Comparison of ENCODE assay signal across 8 mouse cellular contexts in genomic region chr6:47790745-47791144, GRCm38 (mm10). TPM values are rescaled to one million over a fixed set of nuclear protein-coding genes. Genes with fewer than 3 reads are reported as not detected.
DNase-seq lines count a peak whose midpoint lies in the region.

No protein-coding gene starts in this region.

- DNase-seq in cerebellum, postnatal 10 days, result peak; percentile 52 to 53
- DNase-seq in cerebellum, adult 8-10 months, result no peak
- peak; percentile 33 for DNase-seq in urinary bladder, postnatal 14 days (ENCODE audit: low spot score)
- DNase-seq in urinary bladder, postnatal 25 days (ENCODE audit: low spot score), result no peak
- DNase-seq in kidney, postnatal 36 days, result peak; percentile 54 to 71
- peak; percentile 19 for DNase-seq in thymus, postnatal 25 days
- no peak for DNase-seq in layer of hippocampus, postnatal 25 days (ENCODE audit: extremely low spot score in 1 of 2, low spot score in 1 of 2)
- DNase-seq in heart, postnatal 25 days (ENCODE audit: low spot score), result no peak

- intact Hi-C loops in heart, postnatal 25 days (cut with DNase I), result no loop called here

RNA-seq across cellular contexts. Expression of gene Pdia4, which starts 22.5 kb away (rescaled TPM):
- 10 to 100 TPM; 53.5 to 67.5 TPM for total RNA-seq in layer of hippocampus, postnatal 25 days (2021)
- total RNA-seq in heart, postnatal 25 days (2021), result 10 to 100 TPM; 48.3 to 54.3 TPM

RNA-seq across cellular contexts. Expression of gene Zfp786, which starts 39.9 kb away (rescaled TPM):
- 1 to 10 TPM; 3.8 to 4.9 TPM for total RNA-seq in layer of hippocampus, postnatal 25 days (2021)
- total RNA-seq in heart, postnatal 25 days (2021), result under 1 TPM; 0.68 to 0.89 TPM

RNA-seq across cellular contexts. Expression of gene Zfp398, which starts 44.7 kb away (rescaled TPM):
- total RNA-seq in layer of hippocampus, postnatal 25 days (2021), result 10 to 100 TPM; 18.5 to 23.5 TPM
- total RNA-seq in heart, postnatal 25 days (2021), result 1 to 10 TPM; 6.4 to 7.2 TPM

Comparison
In these comparisons a context has a peak if more than half of its experiments do, and no peak if none do; other contexts are left out.
1. DNase-seq: peak in cerebellum, postnatal 10 days (2 of 2), urinary bladder, postnatal 14 days (single experiment), kidney, postnatal 36 days (2 of 2) and thymus, postnatal 25 days (single experiment); none in cerebellum, adult 8-10 months (single experiment), urinary bladder, postnatal 25 days (single experiment), layer of hippocampus, postnatal 25 days (0 of 2) and heart, postnatal 25 days (single experiment).